Mouse (Mus musculus) megakaryocyte, embryonic 14.5 days (primary cell): ENCODE measurements around the gene Lhx2.

Experiments
- FLI1 ChIP-seq: IDR thresholded peaks from 2 replicates; pipeline ENCODE4 v1.6.1; 2012; ENCODE audit warnings: low read length, inconsistent platforms, mixed read lengths
- GATA1 ChIP-seq: IDR thresholded peaks from 3 replicates; pipeline ENCODE4 v1.6.1; 2012; ENCODE audit warnings: mixed read lengths, low read length, inconsistent platforms, borderline replicate concordance

GRCm38 (mm10) chr2:38387568-38388262 is 48.6 kb downstream of the Lhx2 start:
- TF ChIP-seq GATA1 (no peak), FLI1 (no peak)
